16 mouse cellular contexts compared by ENCODE assay signal in the genomic region with DNA sequence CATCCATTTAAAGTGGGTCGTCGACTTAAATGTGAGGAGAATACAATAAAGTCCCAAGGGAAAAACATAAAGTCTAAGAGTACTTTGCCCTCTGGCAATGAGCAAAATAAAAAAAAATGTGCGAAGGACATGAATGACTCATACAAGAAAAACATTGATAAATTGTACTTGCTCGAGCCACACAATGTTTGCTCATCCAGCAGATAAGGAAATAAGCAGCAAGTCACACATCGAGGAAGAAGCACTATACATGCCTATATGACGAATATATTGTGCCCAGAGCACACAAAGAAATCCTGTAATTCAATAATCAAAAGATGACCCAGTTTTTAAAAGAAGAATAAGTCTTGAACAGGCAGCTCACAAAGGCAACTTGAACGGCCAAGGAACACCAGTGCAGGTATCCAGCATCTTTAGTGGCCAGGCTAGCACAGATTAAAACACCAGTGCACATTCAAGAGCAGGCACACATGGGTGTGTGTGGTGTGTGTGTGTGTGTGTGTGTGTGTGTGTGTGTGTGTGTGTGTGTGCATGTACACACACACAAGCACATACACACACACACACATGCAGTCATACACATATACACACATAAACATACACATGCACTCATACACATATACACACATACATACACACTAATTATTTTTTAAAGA.
"Had no signal": no experiment of that assay in that cellular context is flagged by ENCODE, and none has a peak within 500 bp of the region (broad histone marks: within the 10 kb centered on the region; RNA-seq: fewer than 3 reads in every experiment).

No protein-coding gene starts in this region.

- H3K9me3 ChIP-seq: neural tube, embryonic 13.5 days had no signal

- DNase-seq: kidney, adult 18-20 months; kidney, postnatal 10 days; layer of hippocampus, postnatal 36 days; left cerebral cortex, postnatal 4 days; lung, adult 18-20 months; lung, postnatal 4 days; midbrain, embryonic 14.5 days; retina, postnatal 1 day; right cerebral cortex, postnatal 4 days; spleen, adult 18-20 months; thymus, adult 18-20 months; thymus, postnatal 14 days had no signal

- H3K4me1 ChIP-seq: limb, embryonic 13.5 days; midbrain, embryonic 10.5 days; neural tube, embryonic 13.5 days had no signal

- H3K4me2 ChIP-seq: limb, embryonic 13.5 days; neural tube, embryonic 13.5 days had no signal

- H3K27me3 ChIP-seq: limb, embryonic 13.5 days; neural tube, embryonic 13.5 days had no signal

- H3K27ac ChIP-seq: limb, embryonic 13.5 days; liver, embryonic 14.5 days; midbrain, embryonic 10.5 days; neural tube, embryonic 13.5 days had no signal

- H3K9ac ChIP-seq: limb, embryonic 13.5 days; liver, embryonic 14.5 days; neural tube, embryonic 13.5 days had no signal

- H3K4me3 ChIP-seq: limb, embryonic 13.5 days; midbrain, embryonic 10.5 days; neural tube, embryonic 13.5 days had no signal

- H3K36me3 ChIP-seq: limb, embryonic 13.5 days; midbrain, embryonic 10.5 days; neural tube, embryonic 13.5 days had no signal
